Mouse (Mus musculus): Measurements from ENCODE around the gene Nfatc2ip.
A peak's percentile ranks its signal among the peaks of the same experiment; 100 is the strongest.

Nfatc2ip gene

DNA sequence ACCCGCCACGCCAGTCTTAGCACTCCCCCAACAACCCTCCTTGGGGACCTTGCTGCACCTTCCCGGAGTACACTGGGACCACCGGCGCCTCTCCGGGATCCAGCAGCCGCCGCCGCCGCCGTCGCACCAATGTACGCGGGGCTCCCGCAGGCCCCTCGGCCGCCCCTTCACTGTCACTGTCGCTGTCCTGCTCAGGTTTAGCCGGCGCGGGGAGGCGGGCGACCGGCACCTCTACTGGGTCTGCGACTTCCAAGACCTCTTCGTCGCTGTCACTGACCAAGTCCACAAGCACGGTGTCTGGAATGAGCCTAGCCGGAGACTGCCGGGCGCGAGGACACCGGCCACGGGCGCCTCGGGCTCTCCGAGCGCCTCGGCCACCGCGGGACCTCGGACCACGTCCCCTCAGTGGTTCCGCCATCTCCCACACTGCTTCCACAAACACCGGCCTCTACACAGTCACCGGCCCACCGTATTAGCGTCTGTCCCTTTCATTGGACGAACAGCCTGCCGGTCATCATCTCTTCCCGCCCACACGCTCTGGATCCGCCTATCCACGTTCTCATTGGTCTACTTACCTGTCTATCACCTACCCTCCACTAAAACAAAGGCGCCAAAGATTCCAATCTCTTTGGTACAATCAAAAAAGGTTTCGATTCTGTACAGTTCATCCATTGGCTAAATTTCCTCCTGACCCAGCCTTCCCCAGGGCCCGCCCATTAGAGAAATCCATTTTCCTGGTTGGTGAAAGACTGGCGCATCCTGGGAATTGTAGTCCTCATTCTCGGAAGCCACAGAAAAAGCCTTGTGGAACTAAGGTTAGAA, at the start of gene Nfatc2ip:
Gene Nfatc2ip (minus strand): TSS at position 440 of the 822 bp plus-strand sequence.
- DNase-seq (ENCODE audit: low spot score) = peak; percentile 99

DNA sequence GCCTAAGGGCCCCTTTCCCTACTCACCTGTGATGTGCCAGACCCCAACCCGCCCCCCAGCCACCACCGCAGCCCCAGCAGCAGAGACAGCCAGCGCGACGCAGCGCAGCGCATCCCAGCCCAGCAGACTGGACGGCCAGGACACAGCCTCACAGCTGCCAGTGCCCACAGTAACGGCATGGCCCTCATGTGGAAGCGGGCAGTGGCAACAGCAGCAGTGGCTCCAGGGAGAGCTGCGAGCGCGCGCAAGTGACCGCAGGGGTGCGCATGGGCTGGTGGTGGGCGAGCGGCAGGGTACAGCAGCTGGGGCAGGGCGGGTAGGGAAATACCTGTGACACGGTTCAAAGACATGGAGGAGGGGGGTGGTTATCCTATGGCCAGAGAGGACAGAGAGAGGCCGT, 49.7 kb upstream of the Nfatc2ip start:
- DNase-seq (ENCODE audit: low spot score) = no peak

DNA sequence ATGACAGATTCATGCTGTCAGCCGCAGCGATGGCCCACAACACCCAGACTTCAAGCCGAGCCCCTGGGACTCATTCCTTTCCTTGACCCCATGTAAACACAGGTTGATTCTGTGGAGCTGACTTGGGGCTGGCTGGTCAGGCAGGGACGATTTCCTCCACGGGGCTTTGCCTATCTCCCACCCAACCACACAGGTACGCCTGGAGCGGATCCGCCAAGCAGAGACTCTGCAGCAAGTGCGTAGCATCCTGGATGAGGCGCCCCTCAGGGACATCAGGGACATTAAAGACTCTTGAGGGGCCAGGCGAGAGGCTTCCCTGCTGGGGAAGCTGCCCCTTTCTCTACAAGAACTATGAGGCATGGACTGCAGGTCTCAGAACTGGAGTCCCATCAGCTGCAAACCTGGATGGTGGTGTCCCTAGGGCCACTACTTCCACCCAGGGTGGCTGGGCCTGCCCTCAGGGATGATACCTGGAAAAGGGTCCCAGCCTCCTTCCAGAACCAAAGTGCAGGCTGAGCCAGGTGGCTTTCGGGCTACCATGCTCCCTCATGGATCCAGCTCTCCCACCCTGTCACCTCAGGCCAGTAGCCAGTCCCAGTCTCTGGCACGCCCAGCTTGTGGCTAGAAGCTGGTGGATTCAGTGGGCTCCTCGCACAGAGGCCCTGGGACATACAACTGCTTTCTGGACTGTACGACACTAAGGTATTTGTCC, 48.7 kb upstream of the Nfatc2ip start:
- DNase-seq (ENCODE audit: low spot score) = no peak

DNA sequence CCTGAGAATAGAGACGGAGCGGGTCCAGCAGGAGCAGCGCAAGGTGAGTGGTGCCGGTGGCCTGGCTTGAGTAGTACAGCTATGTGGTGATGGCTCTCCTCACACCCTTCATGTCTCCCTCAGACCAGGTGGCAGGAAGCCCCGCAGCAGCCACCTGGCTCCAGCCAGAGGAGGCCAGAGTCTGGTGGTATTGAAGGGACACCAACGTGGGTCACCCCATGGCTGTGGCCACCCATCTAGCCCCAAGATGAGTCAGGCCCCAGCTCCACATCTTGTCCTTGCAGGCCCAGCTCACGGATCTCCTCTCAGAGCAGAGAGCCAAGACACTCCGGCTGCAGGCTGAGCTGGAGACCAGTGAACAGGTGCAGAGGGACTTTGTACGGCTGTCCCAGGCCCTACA, 48.0 kb upstream of the Nfatc2ip start:
- DNase-seq (ENCODE audit: low spot score) = no peak

DNA sequence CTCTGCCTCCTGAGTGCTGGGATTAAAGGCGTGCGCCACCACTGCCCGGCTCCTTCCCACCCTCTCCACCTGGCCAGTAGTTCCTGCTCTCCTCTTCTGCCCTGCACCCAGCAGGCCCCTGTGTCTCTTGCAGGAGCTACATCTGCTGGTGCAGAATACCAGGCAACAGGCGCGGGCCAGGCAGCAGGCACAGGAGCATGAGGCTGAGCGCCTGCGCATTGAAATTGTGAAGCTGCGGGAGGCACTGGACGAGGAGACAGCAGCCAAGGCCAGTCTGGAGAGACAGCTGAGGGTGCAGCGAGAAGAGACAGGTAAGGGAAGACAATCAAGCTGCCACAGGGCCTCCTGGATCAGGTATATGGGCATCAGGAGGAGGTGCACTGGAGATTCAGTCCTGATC, 47.5 kb upstream of the Nfatc2ip start:
- DNase-seq (ENCODE audit: low spot score) = no peak

DNA sequence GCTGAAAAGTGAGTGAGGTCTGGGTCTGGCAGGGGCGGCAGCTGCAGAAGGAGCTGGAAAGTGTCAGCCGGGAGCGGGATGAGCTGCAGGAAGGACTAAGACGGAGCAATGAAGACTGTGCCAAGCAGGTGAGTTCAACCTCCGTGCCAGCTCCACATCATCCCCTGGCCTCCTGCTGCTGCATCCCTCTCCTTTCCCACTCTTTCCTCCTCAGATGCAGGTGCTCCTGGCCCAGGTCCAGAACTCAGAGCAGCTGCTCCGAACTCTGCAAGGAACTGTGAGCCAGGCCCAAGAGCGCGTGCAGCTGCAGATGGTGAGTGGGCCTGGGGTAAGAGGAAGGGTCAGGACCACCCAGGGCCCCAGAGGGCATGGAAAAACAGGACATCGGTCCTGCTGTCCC, 43.6 kb upstream of the Nfatc2ip start:
- DNase-seq (ENCODE audit: low spot score) = peak; percentile 16

DNA sequence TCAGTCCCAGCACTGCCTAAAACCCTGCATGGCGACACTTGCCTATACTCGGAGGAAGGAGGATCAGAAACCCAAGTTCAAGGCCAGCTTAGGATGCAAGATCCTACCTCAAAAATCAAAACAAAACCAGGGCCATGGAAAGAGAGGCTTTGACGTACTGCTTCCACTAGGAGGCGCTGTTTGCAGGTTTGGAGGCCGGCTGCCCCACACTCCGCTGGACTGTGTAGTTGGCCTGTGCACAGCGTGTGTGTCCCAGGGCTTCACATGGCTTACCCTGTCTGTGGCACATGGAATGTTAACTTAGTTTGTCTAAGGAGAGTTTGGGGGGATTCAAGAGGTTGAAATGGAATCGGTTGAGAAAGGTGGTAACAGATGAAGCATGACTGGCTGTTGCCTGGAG, 40.3 kb upstream of the Nfatc2ip start:
- DNase-seq (ENCODE audit: low spot score) = peak; percentile 48

DNA sequence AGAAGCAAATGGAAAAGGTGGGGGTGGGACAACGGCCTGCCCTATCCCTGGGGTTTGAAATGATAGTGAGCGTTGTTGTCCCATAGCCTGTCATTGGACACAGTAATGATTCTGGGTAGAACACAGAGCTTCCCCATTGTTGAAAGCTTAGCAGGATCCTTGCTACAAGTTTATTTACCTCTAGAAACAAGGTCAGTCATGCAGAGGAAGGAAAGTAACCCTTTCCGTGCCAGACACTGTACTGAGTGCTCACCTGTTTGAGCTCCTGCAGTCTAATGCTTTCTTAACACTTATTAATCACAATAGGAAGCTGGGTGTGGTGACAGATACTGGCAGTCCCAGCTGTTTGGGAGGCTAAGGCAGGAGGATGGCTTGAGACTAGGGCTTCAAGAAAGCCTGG, 39.3 kb upstream of the Nfatc2ip start:
- no peak for DNase-seq (ENCODE audit: low spot score)

DNA sequence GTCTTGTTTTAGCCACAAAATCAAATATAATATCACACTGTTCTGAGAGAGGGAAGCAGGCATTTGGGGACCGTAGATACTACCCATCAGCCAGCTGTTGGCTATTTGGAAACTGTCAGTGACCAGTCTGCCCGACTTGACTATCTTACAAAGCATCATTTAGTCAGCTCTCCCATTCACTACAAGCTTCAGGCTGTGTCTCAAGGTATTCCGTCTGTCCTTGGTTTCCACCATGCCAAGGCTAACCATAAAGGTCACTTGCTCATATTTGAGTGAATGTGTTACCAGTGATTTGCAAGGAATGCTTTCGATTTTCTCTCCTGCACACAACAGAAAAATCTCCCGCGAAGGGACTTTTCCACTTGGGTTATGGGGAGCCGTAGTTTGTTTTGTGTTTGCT, 38.2 kb upstream of the Nfatc2ip start:
- DNase-seq (ENCODE audit: low spot score) = no peak

DNA sequence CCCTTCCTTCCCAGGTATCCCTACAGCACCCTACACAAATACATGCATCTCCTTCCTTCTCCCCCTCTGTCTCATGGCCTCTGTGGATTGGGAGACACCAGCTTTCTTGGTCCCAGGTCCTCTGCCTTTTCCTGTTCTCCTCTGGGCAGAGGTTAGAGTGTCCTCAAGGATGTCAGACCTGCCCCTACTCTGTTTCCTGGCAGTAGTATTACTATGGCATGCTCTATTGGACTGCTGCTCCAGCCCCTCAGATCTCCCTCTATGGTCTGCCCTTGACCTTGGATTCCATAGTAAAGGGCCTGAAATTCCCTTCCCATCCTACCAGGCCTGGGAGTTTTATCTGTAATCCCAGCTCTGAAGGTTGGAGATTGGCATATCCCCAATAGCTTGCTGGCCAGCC, 33.6 kb upstream of the Nfatc2ip start:
- no peak for DNase-seq (ENCODE audit: low spot score)

DNA sequence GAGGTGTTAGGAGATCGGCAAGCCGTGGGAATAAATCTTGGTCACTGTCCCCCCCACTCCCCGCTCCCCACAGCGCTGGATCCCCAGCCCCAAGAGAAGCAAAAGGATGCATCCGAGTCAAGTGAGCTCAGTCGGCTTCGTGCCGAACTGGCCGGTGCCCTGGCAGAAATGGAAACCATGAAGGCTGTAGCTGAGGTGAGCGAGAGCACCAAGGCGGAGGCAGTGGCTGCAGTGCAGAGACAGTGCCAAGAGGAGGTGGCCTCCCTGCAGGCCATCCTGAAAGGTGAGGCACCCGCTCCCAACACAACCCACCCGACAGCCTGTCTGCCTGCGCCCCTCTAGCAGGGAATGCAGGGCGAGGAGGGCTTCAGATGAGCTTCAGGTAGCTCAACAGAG, 33.0 kb upstream of the Nfatc2ip start:
- DNase-seq (ENCODE audit: low spot score) = no peak

DNA sequence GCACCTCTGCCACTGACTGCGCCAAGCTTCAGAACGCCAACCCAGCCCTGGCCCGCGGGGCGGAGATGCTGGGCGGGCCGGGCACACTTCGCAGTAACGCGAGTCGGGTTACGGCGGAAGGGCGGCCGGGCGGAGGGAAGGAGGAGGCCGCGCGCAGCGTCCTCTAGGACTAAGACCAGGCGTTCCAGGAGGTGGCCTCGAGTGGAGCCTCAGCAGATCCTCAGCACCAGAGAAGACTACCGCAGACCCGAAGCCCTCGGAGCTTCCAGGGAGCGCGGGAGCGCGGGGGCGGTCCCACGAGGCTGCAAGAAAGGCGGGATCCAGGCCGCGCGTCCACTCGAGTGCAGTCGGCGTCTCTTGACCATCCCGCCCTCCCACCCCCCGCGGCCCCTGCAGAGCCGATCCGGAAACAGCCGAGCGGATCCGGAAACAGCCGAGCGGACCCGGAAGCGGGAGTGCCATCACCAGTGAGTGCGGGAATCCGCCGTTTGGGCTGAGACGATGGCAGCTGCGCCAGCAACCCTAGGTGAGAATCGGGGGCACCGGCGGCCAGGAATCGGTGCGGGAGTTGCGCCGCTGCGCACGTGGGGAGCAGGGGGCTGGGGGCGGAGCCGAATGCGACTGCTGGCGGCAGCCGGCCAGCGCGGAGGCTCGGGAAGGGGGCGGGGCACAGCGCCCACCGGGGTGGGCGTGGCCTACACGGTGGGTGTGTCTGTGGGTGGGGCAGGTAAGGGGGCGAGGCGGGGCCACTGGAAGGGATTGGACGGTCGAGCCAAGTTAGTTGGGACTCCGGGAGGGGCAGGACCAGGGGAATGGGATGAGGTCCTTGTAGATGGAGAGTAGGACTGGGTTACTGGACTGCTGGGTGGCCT, 32.3 kb upstream of the Nfatc2ip start, which contains the start of gene Rabep2:
Gene Rabep2 (plus strand): TSS at position 129 of the 872 bp plus-strand sequence.
- peak; percentile 94 for DNase-seq (ENCODE audit: low spot score)

DNA sequence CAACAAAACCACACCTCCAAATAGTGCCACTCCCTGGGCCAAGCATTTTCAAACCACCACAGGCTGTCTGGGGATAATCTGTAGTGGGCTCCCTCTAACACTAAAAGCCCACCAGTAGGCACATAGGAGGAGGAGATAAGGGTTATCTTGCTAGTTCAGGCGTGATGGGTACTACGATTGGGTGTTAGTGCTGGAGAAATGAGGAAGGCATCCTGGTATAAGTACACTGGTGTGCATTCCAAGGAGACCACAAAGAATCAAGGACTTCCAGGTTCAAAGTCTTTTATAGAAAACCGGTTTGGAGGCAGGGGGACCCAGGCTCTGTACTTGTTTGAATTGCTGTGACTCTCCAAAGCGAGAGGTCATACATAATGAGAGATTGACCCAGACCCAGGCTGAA, 31.6 kb upstream of the Nfatc2ip start:
- no peak for DNase-seq (ENCODE audit: low spot score)

DNA sequence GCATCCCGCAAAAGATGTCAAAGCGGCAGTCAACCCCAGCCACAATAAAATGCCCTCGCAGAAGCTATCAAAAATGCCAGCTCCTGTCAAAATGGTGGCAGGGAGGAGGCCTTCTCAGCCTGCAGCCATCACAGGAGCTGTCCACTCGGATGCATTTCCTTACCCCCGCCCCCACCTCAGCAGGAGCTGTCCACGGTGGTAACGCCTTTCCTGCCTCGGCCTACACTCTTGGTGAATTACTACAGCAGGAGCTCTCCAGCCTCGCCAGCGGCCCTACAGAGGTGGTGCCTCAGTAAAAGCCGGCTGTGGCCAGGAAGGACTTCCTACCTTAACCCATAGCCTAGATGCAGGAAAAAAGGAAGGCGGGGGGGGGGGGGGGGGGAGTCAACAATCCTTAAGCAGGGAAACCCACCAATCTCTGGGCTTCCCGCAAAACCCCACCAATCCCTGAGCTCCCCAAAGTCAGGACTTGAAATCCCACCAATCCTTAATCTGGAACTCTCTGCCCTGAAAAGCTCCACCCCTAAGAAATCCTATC, 30.9 kb upstream of the Nfatc2ip start:
- no peak for DNase-seq (ENCODE audit: low spot score)

DNA sequence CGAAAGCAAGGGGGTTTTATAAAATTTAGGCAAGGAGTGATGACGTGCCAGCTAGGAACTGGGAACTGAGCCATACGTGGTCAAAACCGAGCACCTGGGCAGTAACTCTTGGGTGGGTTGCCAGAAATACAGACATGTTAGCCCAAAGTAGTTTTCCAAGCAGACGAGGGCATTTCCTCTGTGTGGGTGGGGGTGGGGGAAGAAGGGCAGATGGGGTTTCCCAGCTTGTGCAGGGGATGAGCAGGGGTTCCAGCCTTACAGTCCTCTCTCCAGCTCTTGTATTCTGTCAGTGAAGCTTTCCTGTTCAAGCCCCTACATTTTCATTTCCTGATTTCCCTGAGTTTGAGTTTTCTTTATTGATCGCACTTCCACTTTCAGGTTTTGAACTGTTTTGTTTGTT, 27.6 kb upstream of the Nfatc2ip start:
- no peak for DNase-seq (ENCODE audit: low spot score)

DNA sequence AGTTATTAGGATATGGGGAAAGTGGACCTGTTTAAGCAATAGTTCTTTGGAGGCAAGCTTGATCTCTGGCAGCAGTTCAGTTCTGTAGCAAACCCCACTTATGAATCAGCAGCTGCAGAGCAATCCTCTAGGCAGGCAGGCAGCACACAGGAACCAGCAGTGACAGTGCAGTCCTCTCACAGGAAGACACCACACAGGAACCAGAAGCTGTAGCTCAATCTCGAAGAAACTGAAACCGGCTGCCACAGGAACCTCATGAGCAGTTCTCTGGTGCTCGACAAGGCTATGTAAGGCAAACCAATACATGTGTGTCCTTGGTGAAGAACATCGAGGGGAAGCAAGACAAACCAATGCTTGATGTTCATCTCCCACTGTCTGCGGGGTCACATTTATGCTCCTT, 25.2 kb upstream of the Nfatc2ip start:
- DNase-seq (ENCODE audit: low spot score) = no peak

DNA sequence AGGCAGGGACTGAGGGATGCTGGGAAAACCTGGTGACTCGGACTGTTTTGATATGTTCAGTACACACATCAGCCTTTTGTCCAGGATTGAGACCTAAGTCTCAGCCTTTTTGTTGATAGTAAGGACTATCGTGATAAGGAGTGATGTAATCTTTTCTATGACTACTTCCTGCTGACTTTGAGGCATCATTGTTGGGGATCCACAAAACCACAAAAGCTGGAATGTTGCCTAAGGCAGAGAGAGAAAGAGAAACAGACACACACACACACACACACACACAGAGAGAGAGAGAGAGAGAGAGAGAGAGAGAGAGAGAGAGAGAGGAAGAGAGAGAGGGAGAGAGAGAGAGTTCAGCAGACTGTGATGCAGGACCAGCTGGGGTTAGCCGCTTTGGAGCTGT, 22.0 kb upstream of the Nfatc2ip start:
- DNase-seq (ENCODE audit: low spot score) = no peak

DNA sequence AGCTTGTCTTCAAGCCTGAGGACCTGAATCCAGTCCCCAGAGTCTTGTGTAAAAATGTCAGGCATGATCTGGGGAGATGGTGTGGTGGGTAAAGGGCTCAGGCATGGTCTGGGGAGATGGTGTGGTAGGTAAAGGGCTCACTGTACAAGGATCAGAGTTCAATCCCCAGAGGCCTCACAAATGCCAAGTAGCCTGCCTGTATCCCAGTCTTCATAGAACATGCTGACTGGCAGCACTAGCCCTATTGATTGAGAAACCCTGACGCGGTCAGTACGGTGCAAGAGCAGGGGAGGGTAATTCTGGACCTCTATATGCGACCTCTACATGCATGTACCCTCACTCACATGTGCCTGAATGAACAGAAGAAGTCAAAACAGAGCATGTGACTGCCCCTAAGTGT, 21.1 kb upstream of the Nfatc2ip start:
- DNase-seq (ENCODE audit: low spot score) = no peak

DNA sequence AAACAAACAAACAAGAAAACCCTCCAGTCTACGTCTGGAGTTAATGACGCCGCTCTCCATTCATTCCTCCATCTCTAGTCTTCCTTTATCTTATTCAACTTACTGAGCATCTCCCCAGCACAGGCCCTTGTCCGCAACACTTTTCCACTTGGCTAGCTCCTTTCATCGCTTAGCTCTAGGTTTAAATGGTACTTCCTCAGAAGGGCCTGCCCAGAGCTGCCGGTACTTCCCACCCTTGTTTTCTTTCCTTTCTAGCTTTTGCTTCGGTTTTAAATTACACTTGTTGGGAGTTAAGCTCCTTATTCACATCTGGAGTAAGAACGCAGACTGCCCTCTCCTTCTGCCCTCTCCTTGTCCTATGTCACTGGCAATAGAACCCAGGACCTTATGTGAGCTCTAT, 20.5 kb upstream of the Nfatc2ip start:
- DNase-seq (ENCODE audit: low spot score) = no peak

DNA sequence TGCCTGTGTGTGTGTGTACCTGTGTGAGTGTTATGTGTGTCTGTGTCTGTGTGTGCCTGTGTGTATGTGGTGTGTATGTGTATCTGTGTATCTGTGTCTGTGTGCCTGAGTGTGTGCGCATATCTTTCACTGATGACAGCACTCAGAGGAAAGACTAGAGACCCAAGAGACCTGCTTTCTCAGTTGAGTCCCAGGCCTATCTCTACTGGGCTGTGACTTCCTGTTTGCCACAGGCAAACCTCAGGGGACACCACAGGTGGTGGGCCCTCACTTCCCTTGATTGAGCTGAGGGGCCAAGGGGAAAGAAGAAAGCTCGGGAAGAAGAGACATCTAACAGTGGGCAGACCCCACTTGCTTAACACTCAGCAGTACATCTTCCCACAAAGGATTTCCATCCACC, 20.1 kb upstream of the Nfatc2ip start:
- DNase-seq (ENCODE audit: low spot score) = no peak

DNA sequence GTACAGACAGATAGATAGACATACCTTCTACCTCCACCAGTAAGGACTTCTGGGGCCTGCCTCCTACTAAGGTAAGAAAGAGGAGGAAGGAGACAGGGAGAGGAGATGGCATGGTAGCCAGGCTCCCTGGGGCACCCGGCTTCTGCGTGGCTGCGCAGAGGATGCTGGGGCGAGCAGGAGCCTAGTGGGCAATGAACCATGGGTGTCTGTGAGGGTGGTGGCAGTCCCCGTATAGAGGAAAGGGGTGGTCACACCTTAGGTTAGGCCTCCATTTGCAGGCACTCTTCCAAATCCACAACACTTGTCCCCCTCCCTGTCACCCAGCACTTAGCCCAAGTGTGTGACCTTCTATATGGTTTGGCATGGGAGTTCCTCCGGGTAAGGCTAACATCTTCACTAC, 18.2 kb upstream of the Nfatc2ip start, which contains the start of gene Cd19:
Gene Cd19 (minus strand): TSS at position 165 of the 400 bp plus-strand sequence.
- no peak for DNase-seq (ENCODE audit: low spot score)

DNA sequence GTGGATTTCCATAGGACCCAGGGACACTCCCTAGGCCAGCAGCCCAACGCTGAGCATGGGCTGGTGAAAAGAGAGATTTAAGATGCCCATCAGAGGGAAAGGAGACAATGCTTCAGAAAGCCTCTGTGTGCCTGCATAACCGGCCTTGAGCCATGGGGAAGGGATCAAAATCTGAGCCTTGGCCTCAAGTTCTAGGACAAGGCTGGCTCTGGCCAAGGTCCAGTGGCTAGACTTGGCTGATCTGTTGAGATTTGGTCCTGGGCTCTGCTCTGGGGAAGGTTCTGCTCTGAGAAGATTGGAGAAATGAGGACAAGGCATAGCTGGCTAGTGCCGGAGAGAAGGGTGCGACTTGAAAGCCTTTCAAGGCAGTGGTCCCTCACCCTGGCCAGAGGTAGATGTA, 14.5 kb upstream of the Nfatc2ip start:
- DNase-seq (ENCODE audit: low spot score) = no peak
